Mouse (Mus musculus) myocyte (in vitro differentiated cells): Measurements from ENCODE around the gene Susd1. TPM values are rescaled to one million over a fixed set of nuclear protein-coding genes. Genes with fewer than 3 reads are reported as not detected.

Experiments used
- H3K27me3 ChIP-seq: one replicate; pipeline ENCODE4 v1.6.1; 2011; ENCODE audit not compliant: control insufficient read depth, insufficient read depth, insufficient read length
- H3K36me3 ChIP-seq: one replicate; pipeline ENCODE4 v1.6.1; 2011; ENCODE audit not compliant: control insufficient read depth, insufficient read depth
- H3K4me2 ChIP-seq: one replicate; pipeline ENCODE4 v1.6.1; 2011; ENCODE audit warnings: low read depth, control low read depth
- H3K4me3 ChIP-seq: one replicate; pipeline ENCODE4 v1.5.1; 2011; ENCODE audit warnings: mild to moderate bottlenecking, control low read depth, moderate library complexity
- H3K79me2 ChIP-seq: one replicate; pipeline ENCODE4 v1.6.1; 2011; ENCODE audit not compliant: control insufficient read depth, insufficient read depth
- H3ac ChIP-seq: one replicate; pipeline ENCODE4 v1.6.1; 2011; ENCODE audit not compliant: control insufficient read depth, insufficient read length
- CEBPB ChIP-seq: IDR thresholded peaks from 2 replicates; pipeline ENCODE4 v1.6.1; 2011; ENCODE audit warnings: mild to moderate bottlenecking, moderate library complexity; ENCODE audit not compliant: poor library complexity, insufficient read depth, severe bottlenecking
- E2F4 ChIP-seq: IDR thresholded peaks from one replicate; pipeline ENCODE4 v1.6.1; 2011; ENCODE audit warnings: mild to moderate bottlenecking, control low read depth, moderate library complexity; ENCODE audit not compliant: insufficient read depth
- MAX ChIP-seq: IDR thresholded peaks from one replicate; pipeline ENCODE4 v1.6.1; 2011; ENCODE audit warnings: low read depth, mild to moderate bottlenecking, control low read depth
- MYOD1 ChIP-seq, 3 experiments: IDR thresholded peaks; one replicate each; pipeline ENCODE4 v1.6.1; 2011; ENCODE audit warnings: control low read depth in 2 of 3, low read depth in 2 of 3, mild to moderate bottlenecking in 2 of 3, moderate library complexity in 1 of 3; ENCODE audit not compliant: insufficient read length in 2 of 3, control insufficient read depth in 1 of 3
- MYOG ChIP-seq, 3 experiments: IDR thresholded peaks; one replicate each; pipeline ENCODE4 v1.6.1; 2011; ENCODE audit warnings: control low read depth in 2 of 3, low read depth in 2 of 3, mild to moderate bottlenecking in 2 of 3; ENCODE audit not compliant: insufficient read length in 2 of 3, control insufficient read depth in 1 of 3, insufficient read depth in 1 of 3
- POLR2A ChIP-seq: IDR thresholded peaks from one replicate; pipeline ENCODE4 v1.6.1; 2011; ENCODE audit warnings: low read depth, mild to moderate bottlenecking, control low read depth, moderate library complexity; ENCODE audit not compliant: insufficient read length
- POLR2AphosphoS2 ChIP-seq: IDR thresholded peaks from one replicate; pipeline ENCODE4 v1.6.1; 2011; ENCODE audit warnings: low read depth, control low read depth; ENCODE audit not compliant: insufficient read length
- REST ChIP-seq: IDR thresholded peaks from one replicate; pipeline ENCODE4 v1.6.1; 2011; ENCODE audit warnings: mild to moderate bottlenecking, control low read depth, moderate library complexity; ENCODE audit not compliant: insufficient read depth, insufficient read length
- SRF ChIP-seq: IDR thresholded peaks from one replicate; pipeline ENCODE4 v1.6.1; 2011; ENCODE audit warnings: low read depth; ENCODE audit not compliant: control insufficient read depth, insufficient read length
- TCF12 ChIP-seq: IDR thresholded peaks from one replicate; pipeline ENCODE4 v1.6.1; 2011; ENCODE audit warnings: mild to moderate bottlenecking, control low read depth; ENCODE audit not compliant: poor library complexity, insufficient read depth, severe bottlenecking
- TCF3 ChIP-seq: IDR thresholded peaks from one replicate; pipeline ENCODE4 v1.6.1; 2011; ENCODE audit warnings: low read depth, control low read depth; ENCODE audit not compliant: insufficient read length
- USF1 ChIP-seq: IDR thresholded peaks from one replicate; pipeline ENCODE4 v1.6.1; 2011; ENCODE audit warnings: low read depth, mild to moderate bottlenecking, control low read depth, moderate library complexity
- polyA plus RNA-seq: library from polyadenylated mRNA; unstranded; fragments of >200 nt; fragmentation: generic; extraction: Trizol; gene quantifications from one replicate; pipeline ENCODE4 v1.2.1, GENCODE M21; 2012; ENCODE audit warnings: missing spikeins

The Susd1 gene
- polyA plus RNA-seq, 1 experiment, result 0.55 TPM

DNA sequence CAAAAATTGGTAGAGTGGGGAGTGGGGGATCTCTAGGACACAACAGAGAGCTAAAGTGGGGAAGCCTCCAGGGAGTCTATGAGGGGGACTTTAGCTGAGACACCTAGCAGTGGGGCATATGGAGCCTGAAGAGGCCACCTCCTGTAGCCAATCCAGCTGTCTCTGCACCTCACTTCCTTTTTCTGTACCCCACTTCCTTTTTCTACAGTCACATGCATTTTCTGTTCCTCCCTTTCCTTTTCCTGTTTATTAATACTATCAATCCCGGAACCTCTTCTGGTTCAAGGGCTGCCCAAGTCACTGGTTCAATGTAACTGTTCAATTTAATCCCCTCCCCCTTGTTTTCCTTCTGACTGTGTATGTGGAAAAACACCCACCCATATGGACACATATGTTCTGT is 2.8 kb upstream of the Susd1 start:
- no peak overlapping the region for H3ac ChIP-seq
- TF ChIP-seq SRF (no peak), CEBPB (no peak), E2F4 (no peak), POLR2A (no peak), REST (no peak), USF1 (no peak), MAX (no peak), TCF3 (no peak), TCF12 (no peak), MYOD1 (IDR thresholded peaks at IDR 0.05; ENCODE audit: control insufficient read depth in 1 of 3, insufficient read length in 2 of 3, low read depth in 2 of 3) (no peak)
- no peak overlapping the region for H3K4me2 ChIP-seq
- H3K4me3 ChIP-seq, result no peak overlapping the region
- peaks cover 15% of the 10 kb centered on the region for H3K27me3 ChIP-seq
- H3K36me3 ChIP-seq, result no peaks in the 10 kb centered on the region
- no peaks in the 10 kb centered on the region for H3K79me2 ChIP-seq

DNA sequence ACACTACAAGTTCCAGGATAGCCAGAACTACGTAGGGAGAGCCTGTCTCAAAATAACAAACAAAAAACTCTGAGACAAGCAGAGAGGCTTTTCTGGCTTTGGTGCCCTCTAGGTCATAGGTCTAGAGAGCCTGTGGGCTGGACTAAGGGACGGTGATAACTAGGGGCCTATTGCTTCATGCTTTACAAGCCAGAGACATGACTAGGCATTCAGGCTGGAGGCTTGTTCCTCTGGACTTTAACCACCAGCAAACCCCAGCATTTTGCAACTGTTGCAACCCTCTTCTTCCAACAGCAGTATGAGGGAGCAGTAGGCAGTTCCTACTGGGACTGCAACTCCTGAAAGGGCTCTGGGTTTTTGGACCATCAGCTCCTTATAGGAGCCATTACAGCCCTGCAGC is 1.5 kb upstream of the Susd1 start:
- Histone ChIP-seq H3K27me3 (peaks cover 15% of the 10 kb centered on the region), H3K79me2 (no peaks in the 10 kb centered on the region), H3K4me2 (no peak overlapping the region), H3K36me3 (no peaks in the 10 kb centered on the region), H3K4me3 (no peak overlapping the region), H3ac (no peak overlapping the region)
- TF ChIP-seq POLR2A (no peak), MYOG (IDR thresholded peaks at IDR 0.05; ENCODE audit: control insufficient read depth in 1 of 3, insufficient read depth in 1 of 3, insufficient read length in 2 of 3, low read depth in 2 of 3) (no peak), POLR2AphosphoS2 (no peak), USF1 (no peak), TCF12 (no peak), MYOD1 (IDR thresholded peaks at IDR 0.05; ENCODE audit: control insufficient read depth in 1 of 3, insufficient read length in 2 of 3, low read depth in 2 of 3) (no peak), E2F4 (no peak), CEBPB (no peak), TCF3 (no peak), SRF (no peak), REST (no peak), MAX (no peak)

GRCm38 (mm10) chr4:59439041-59439440 is 608 bp upstream of the Susd1 start:
- no peaks in the 10 kb centered on the region for H3K36me3 ChIP-seq
- H3K79me2 ChIP-seq, result no peaks in the 10 kb centered on the region
- H3K27me3 ChIP-seq, result peaks cover 15% of the 10 kb centered on the region
- TF ChIP-seq POLR2AphosphoS2, result no peak
- TF ChIP-seq MYOD1 (IDR thresholded peaks at IDR 0.05; ENCODE audit: control insufficient read depth in 1 of 3, insufficient read length in 2 of 3, low read depth in 2 of 3), result no peak
- TF ChIP-seq REST, result no peak
- TF ChIP-seq E2F4, result no peak
- no peak for TF ChIP-seq MYOG (IDR thresholded peaks at IDR 0.05; ENCODE audit: control insufficient read depth in 1 of 3, insufficient read depth in 1 of 3, insufficient read length in 2 of 3, low read depth in 2 of 3)
- no peak for TF ChIP-seq POLR2A
- TF ChIP-seq TCF3, result no peak
- H3K4me2 ChIP-seq, result no peak overlapping the region
- no peak overlapping the region for H3ac ChIP-seq
- no peak overlapping the region for H3K4me3 ChIP-seq

DNA sequence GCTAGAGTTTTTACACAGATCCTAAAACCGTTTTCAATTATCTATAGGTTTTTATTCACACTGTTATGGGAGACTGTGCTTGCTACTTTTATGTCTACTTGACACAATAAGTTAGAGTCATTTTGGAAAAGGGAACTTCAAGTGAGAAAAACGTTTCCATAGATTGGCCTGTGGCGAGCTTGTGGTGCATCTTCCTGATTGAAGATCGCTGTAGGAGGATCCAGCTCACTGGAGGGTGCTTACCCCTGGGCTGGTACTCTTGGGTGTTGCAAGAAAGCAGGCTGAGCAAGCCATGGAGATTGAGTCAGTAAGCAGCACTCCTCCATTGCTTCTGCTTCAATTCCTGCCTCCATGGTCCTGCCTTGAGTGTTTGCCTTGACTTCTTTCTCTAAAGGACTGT is 2.5 kb downstream of the Susd1 start:
- Histone ChIP-seq H3K79me2 (no peaks in the 10 kb centered on the region), H3K27me3 (peaks cover 15% of the 10 kb centered on the region), H3ac (no peak overlapping the region), H3K4me3 (no peak overlapping the region), H3K4me2 (no peak overlapping the region), H3K36me3 (no peaks in the 10 kb centered on the region)
- TF ChIP-seq REST (no peak), CEBPB (no peak), TCF12 (no peak), USF1 (no peak), MAX (no peak), POLR2A (no peak), TCF3 (no peak), MYOG (IDR thresholded peaks at IDR 0.05; ENCODE audit: control insufficient read depth in 1 of 3, insufficient read depth in 1 of 3, insufficient read length in 2 of 3, low read depth in 2 of 3) (no peak), POLR2AphosphoS2 (no peak), SRF (no peak), MYOD1 (IDR thresholded peaks at IDR 0.05; ENCODE audit: control insufficient read depth in 1 of 3, insufficient read length in 2 of 3, low read depth in 2 of 3) (no peak), E2F4 (no peak)

GRCm38 (mm10) chr4:59434039-59434438 is 4.4 kb downstream of the Susd1 start:
- Histone ChIP-seq H3K4me3 (no peak overlapping the region), H3K4me2 (no peak overlapping the region), H3K27me3 (peaks cover 15% of the 10 kb centered on the region), H3K79me2 (no peaks in the 10 kb centered on the region), H3K36me3 (no peaks in the 10 kb centered on the region), H3ac (no peak overlapping the region)
- TF ChIP-seq MYOD1 (IDR thresholded peaks at IDR 0.05; ENCODE audit: control insufficient read depth in 1 of 3, insufficient read length in 2 of 3, low read depth in 2 of 3) (no peak), SRF (no peak), CEBPB (no peak), MAX (no peak)
